Mouse (Mus musculus): ENCODE measurements around the gene Cplx3.

Gene Cplx3

DNA sequence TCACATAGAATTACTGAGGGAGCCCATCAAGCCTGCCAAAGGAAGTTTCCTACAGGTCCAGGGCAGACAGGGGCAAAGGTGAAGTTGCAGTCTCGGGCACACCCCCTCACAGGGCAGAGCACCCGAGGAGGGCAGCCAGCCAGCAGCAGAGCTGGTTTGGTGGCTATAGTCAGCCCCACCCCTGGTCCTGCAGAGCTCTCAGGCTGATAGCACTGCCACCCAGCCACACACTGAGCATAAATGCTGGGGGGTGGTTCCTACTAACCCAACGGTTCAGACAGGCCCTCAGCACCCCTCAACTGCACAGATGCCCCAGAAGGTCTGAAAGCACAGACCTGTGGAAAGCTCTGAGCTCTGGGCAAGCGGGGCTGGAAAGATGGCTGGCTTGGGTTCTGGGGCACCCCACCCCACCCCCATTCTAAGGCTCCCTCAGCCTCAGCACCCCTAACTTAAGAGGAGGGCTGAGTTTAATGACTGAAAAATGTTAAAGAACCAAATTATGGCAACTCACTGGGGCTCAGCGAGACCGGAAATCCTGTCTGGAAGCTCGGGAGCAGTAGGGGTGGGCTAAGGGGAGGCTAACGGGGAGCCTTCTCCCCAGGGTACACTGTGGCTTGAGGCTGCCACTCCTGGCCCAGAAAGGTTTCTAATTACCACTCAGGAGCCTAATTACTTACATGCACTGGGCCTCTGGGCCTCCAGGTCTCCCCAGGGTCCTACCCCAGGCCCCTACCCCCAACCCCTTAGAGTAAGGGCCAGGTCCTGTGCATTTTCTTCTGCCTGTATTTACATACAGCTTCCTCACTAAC is 32.8 kb upstream of the Cplx3 start:
- DNase-seq (ENCODE audit: low read depth, low spot score): no peak

DNA sequence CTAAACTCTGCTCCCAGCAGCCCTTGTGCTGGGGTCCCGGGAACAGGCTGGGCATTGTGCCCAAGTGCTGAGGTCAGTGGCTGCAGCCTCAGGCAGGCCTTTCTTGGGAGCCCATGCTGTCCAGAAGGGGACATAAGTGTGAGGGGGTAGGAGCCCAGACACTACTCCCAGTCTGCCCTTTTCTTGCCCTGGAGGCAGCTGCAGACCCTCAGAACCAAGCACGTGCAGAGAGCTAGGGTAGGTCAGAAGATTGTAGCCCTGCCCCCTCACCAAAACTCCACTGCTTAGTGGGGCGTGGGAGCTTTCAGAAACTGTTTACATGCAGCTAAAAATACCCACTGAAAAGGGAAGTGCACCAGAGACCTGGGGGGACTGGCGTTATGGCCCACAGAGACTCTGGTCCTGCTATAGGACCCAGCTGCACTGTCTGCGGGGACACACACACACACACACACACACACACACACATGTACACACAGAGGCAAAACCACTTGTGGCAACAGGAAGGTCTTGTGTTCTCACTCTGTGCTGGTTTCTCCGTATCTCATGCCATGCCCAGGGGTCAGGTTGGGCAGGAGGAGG is 31.8 kb upstream of the Cplx3 start:
- DNase-seq (ENCODE audit: low read depth, low spot score): no peak

DNA sequence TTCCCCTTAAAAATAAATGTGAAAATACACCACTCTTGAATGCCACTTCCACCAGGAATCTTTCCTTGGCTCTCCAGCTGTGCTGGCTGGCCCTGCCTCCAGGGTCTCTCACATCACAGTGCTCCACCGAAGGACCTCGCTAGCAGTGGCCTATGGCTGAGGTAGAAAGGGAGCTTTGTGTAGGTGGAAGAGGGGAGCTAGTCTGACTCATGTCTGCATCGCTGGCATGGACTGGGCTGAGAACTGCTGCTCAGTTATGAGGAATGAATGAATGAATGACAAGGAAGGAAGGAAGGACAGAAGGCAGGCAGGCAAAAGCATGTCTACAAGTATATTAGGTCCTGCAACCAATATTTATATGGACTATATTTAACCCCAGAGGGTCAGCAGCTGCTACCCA is 31.2 kb upstream of the Cplx3 start:
- DNase-seq (ENCODE audit: low read depth, low spot score): no peak

GRCm38 (mm10) chr9:57633481-57634024 is 27.5 kb upstream of the Cplx3 start:
- no peak for DNase-seq (ENCODE audit: low read depth, low spot score)

GRCm38 (mm10) chr9:57629118-57629874 is 23.2 kb upstream of the Cplx3 start:
- DNase-seq (ENCODE audit: low read depth, low spot score): peak; percentile 73

DNA sequence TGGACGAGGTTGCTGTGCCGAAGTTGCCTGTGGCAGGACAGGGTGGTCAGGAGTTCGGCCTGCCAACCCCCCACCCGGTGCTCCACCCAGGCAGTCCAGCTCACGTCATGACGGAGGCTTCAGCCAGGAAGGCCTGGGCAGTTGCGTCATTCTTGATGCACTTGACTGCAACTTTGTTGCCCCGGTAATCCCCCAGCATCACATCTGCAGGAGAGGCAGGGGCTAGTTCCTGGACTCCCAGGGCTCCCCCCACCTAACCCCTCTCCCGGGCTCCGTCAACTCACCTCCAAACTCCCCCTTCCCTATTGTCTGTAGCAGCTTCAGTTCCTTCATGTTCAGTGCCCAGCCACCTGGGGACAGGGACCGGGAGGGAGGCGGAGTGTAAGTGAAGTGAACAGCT is 22.6 kb upstream of the Cplx3 start:
- no peak for DNase-seq (ENCODE audit: low read depth, low spot score)

DNA sequence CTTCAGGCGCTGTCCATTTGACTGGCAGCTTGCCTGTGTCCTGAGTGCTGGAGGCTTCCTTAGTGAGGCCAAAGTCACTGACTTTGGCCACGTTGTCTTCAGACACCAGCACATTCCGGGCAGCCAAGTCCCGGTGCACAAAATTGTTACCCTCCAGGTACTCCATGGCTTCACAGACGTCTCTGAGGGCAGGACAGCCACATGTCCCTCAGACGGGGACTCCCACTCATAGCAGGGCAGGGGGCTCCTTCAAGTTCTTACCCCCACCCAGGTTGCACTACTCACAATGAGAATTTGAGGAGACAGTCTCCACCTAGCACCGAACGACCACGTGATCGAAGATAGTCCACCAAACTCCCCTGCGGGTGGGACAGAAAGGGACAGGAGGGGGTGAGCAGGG is 21.8 kb upstream of the Cplx3 start:
- no peak for DNase-seq (ENCODE audit: low read depth, low spot score)

DNA sequence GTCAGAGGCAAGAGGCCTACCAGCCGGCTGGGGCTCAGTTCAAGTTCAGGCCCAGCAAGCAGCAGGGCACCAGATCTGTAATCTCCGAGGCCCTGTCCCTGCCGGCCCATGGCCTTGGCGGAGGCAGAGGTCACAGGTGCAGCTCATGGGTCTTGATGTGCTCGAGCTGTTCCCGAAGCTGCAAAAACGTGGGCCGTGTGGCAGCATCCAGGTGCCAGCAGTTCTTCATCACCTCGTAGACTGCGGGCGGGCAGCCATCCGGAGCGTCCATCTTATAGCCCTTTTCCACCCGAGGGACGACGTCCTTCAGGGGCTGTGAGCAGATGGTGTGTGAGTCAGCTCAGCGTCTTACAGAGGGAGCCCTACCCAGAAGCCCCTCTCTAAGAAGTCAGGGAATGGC is 21.1 kb upstream of the Cplx3 start:
- no peak for DNase-seq (ENCODE audit: low read depth, low spot score)

DNA sequence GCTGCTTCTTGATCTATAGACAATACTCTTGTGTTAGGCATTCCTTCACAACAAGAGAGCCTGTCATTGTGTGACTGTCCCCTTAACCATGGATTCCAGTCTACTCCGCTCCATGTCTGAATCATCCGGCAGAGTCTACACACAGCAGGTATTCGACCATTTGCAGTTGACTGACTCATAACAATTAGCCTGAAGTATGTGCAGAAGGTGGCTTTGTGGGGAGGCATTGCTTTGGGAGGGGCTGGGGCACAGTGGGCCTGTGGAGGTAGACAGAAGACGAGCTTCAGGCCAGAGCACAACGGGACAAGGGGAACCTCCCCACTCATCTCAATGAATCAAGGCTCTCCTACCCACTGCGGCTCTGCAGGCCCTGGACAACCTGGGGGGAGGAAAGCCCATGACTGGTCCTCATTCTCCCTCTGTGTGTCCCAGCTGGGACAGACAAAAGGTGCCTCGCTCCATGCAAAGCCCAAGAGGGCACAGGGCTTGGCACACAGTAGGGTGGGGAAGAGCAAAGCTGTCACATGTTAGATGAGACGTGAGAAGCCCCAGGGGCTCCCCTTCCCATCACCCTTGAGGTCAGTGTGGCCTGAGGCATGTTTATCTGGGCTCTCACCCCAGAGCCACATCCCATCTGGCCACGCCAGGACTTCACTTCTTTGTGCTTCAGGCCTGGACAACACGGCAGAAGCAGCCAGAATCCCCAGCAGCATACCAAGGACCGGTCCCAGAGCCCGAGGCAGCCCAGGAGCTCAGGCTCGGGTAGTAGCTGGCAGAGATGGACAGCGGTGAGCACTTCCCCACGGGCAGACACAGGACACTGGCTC is 19.8 kb upstream of the Cplx3 start:
- no peak for DNase-seq (ENCODE audit: low read depth, low spot score)

- DNase-seq (ENCODE audit: low read depth, low spot score): no peak
Observed at GRCm38 (mm10) chr9:57624295-57624694, 18.2 kb upstream of the Cplx3 start.

- DNase-seq (ENCODE audit: low read depth, low spot score): no peak
Observed at GRCm38 (mm10) chr9:57620674-57621073, 14.6 kb upstream of the Cplx3 start, which contains the start of gene Lman1l. Gene Lman1l (minus strand): TSS chr9:57620774.

DNA sequence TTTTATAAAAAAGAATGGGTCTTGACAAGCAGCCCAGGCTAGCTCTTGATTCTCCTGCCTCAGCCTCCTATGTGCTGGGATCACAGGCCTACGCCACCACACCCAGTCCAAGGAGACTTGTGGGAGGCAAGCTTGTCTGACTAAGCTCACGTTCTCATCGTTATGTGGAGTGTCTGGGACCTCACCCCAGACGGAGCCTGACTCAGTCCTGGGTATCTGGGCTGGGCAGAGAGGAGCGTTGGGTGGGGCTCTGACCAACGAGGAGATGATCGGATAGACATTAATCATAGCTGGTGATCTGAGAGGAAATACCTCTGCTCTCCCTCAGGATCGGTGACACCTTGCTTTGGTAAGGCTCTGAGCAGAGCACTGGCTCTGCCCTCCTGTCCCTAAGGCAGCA is 12.8 kb upstream of the Cplx3 start:
- DNase-seq (ENCODE audit: low read depth, low spot score): no peak

GRCm38 (mm10) chr9:57617556-57618169 is 11.6 kb upstream of the Cplx3 start:
- DNase-seq (ENCODE audit: low read depth, low spot score): no peak

GRCm38 (mm10) chr9:57614786-57615185 is 8.7 kb upstream of the Cplx3 start:
- DNase-seq (ENCODE audit: low read depth, low spot score): no peak

DNA sequence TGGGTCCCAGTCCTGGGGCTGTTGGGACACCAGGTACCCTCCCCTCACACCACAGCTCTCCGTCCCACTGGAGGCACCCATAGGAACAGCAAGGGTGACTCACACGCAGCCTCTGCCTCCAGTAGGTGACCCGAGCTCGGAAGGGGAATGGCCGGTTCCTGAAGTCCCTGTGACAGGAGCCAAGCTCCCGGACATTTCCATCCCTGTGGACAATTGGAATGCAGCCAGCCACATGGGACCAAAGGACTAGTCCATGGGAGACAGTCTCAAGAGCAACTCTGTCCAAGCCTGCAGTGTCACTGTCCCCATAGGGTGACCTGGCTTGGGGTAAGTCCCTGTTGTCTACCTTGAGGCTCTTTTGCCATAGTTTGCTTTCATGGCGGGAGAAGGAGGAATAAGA is 7.9 kb upstream of the Cplx3 start:
- DNase-seq (ENCODE audit: low read depth, low spot score): no peak

DNA sequence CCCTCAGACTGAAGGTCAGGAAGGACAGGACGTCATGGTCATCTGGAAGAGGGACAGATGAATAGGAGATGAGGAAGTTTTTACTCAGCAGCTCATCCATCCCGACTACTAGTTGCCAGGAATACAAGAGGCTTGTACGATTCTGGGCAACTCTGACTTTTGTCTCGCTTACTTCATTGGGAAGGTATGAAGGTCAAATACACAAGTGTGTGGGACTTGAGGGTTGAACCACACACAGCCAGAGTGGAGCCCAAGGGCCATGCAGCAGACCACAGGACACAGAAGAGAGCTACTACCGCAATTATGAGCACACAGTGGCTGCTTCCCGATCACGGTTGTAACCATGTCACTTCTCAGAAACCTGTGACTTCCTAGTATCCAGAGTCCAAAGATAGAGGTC is 6.5 kb upstream of the Cplx3 start:
- no peak for DNase-seq (ENCODE audit: low read depth, low spot score)

- DNase-seq (ENCODE audit: low read depth, low spot score): no peak
Observed at GRCm38 (mm10) chr9:57610359-57610826, 4.3 kb upstream of the Cplx3 start.

- no peak for DNase-seq (ENCODE audit: low read depth, low spot score)
Observed at GRCm38 (mm10) chr9:57609803-57610202, 3.7 kb upstream of the Cplx3 start.

DNA sequence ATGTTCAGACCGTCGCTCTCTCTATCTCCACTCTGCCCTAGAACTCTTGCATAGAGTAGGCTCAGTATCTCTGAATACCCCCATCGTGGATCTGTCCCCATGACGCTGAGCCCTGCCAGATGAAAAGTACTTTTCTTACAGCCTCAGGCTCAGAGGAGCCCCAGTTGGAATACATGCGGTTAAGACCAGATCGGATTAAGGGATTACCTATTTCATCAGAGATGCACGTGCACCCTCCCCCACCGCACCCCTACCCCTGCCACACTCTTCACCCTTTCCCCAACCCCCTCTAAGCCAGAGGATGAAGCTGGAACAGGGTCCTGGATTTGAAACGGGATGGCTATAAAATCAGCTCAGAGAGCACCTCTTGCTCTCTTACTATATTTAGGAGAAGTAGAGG is 578 bp downstream of the Cplx3 start:
- peak; percentile 74 for DNase-seq (ENCODE audit: low read depth, low spot score)

- no peak for DNase-seq (ENCODE audit: low read depth, low spot score)
Observed at GRCm38 (mm10) chr9:57604875-57605274, 1.2 kb downstream of the Cplx3 start.

DNA sequence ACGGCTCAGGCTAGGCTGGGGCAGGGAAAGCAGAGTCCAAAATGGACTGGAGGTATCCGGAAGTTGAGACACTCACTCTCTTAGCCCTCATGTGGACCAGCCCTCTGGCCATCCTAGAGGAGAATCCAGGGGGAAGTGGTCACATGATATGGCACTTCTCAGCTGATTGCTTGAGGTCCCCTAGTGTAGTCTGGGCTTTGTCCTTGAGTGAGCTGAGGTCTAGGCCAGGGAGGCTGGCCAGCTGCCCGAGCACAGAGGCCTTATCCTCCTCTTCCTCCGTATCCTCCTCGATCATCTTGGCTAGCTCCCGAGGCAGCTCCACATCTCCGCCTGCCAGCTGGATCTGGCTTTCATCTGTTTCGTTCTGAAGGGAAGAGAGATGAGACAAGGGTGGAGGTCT is 4.0 kb downstream of the Cplx3 start:
- DNase-seq (ENCODE audit: low read depth, low spot score): no peak
